Mouse (Mus musculus): ENCODE measurements around the gene Aldh3b2. TPM values are rescaled to one million over a fixed set of nuclear protein-coding genes. Genes with fewer than 3 reads are reported as not detected.
A peak's percentile ranks its signal among the peaks of the same experiment; 100 is the strongest.

The Aldh3b2 gene
- polyA plus RNA-seq, 1 experiment, result 1.3 TPM

DNA sequence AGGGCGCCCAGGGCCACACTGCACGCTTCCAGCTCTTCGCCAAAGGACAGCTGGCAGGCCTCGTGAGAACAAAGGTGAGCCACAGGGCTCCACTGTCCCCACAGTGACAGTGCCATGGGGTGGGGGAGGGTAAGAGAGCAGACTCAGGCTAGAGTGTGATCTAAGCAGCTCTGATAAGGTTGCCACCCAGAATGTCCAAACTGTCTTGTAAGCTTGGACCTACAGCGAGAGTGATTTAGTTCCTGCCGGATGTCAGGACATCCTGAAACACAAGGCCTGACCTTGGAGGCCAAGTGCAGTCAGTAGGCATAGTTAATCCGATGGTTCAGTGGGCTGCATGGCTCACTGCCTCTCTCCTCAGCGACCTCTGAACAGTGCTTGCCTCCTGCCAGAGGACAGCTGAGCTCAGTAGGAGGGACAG is 13.1 kb downstream of the Aldh3b2 start:
- Histone ChIP-seq H3K9me3 (replicated peaks; ENCODE audit: control insufficient read depth, insufficient read depth, low read length, poor library complexity, severe bottlenecking) (no peaks in the 10 kb centered on the region), H3K9ac (ENCODE audit: low read depth, poor library complexity, severe bottlenecking) (no peak overlapping the region), H3K27me3 (ENCODE audit: control insufficient read depth, insufficient read depth, low read length, poor library complexity, severe bottlenecking) (no peaks in the 10 kb centered on the region), H3K27ac (ENCODE audit: insufficient read depth, low read length) (no peak overlapping the region), H3K36me3 (ENCODE audit: control insufficient read depth, insufficient read depth, low read length, poor library complexity, severe bottlenecking) (no peaks in the 10 kb centered on the region), H3K4me3 (ENCODE audit: low read depth, low read length) (no peak overlapping the region), H3K4me1 (ENCODE audit: control insufficient read depth, insufficient read depth, low read length) (peaks cover 4% of the 10 kb centered on the region)
- TF ChIP-seq CTCF (IDR thresholded peaks at IDR 0.05; ENCODE audit: low read depth, low read length), result no peak
- TF ChIP-seq EP300 (IDR thresholded peaks at IDR 0.05; ENCODE audit: insufficient read depth, low read depth, low read length), result no peak
- TF ChIP-seq POLR2A (IDR thresholded peaks at IDR 0.05; ENCODE audit: insufficient read depth, low read length), result no peak

DNA sequence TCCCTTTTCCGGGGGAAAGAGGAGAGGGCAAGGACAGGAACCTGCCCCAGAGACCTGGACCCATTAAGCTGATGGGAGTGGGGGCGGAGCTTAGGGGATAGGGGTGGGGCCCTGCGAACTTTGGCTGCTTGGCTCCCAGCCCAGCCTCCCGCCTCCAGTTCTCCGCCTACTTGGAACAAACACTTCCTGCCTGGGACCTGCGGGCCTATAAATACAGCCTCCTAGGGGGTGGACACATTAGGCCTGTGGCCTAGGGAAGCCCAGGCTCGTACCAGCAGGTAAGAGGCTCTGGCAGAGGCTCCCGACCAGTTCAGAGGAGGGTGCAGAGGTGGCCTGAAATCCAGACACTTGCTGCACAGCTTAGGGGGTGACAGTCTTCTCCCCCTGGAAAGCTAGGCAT is 14.2 kb downstream of the Aldh3b2 start, which contains the start of gene Acy3:
Gene Acy3, plus strand, starts transcription at position 237 of the 400 bp plus-strand sequence.
- H3K4me3 ChIP-seq (ENCODE audit: low read depth, low read length), result no peak within 1 kb of the TSS; the same call in 1 of the 2 replicates
- H3K9me3 ChIP-seq (replicated peaks; ENCODE audit: control insufficient read depth, insufficient read depth, low read length, poor library complexity, severe bottlenecking), result no peaks in the 10 kb centered on the region
- H3K27me3 ChIP-seq (ENCODE audit: control insufficient read depth, insufficient read depth, low read length, poor library complexity, severe bottlenecking), result no peaks in the 10 kb centered on the region
- H3K36me3 ChIP-seq (ENCODE audit: control insufficient read depth, insufficient read depth, low read length, poor library complexity, severe bottlenecking), result no peaks in the 10 kb centered on the region
- TF ChIP-seq CTCF (IDR thresholded peaks at IDR 0.05; ENCODE audit: low read depth, low read length) (no peak), POLR2A (IDR thresholded peaks at IDR 0.05; ENCODE audit: insufficient read depth, low read length) (peak; percentile 85)
- no peak within 1 kb of the TSS for H3K27ac ChIP-seq (ENCODE audit: insufficient read depth, low read length)
- H3K4me1 ChIP-seq (ENCODE audit: control insufficient read depth, insufficient read depth, low read length), result peaks cover 4% of the 10 kb centered on the region
- H3K9ac ChIP-seq (ENCODE audit: low read depth, poor library complexity, severe bottlenecking), result no peak within 1 kb of the TSS

DNA sequence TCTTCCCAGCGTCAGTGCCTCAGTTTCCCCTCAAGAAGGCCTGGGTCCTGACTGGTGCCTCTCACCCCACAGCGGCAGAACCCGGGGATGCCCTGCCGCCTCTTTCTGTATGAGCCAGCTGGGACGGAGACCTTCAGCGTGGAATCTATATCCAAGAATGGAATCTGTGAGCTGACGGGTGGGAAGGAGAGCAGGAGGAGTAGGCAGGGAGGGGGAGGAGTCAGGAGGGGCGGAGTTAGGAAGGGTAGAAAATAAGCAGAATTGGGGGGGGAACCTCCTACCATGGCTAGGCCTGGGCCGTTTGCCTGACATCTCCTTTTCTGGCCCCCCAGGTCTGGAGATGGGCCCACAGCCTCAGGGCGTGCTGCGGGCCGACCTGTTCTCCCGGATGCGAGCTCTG is 15.9 kb downstream of the Aldh3b2 start:
- TF ChIP-seq POLR2A (IDR thresholded peaks at IDR 0.05; ENCODE audit: insufficient read depth, low read length) (no peak), CTCF (IDR thresholded peaks at IDR 0.05; ENCODE audit: low read depth, low read length) (no peak), EP300 (IDR thresholded peaks at IDR 0.05; ENCODE audit: insufficient read depth, low read depth, low read length) (no peak)
- no peaks in the 10 kb centered on the region for H3K27me3 ChIP-seq (ENCODE audit: control insufficient read depth, insufficient read depth, low read length, poor library complexity, severe bottlenecking)
- no peak overlapping the region for H3K4me3 ChIP-seq (ENCODE audit: low read depth, low read length)
- peaks cover 4% of the 10 kb centered on the region for H3K4me1 ChIP-seq (ENCODE audit: control insufficient read depth, insufficient read depth, low read length)
- no peak overlapping the region for H3K9ac ChIP-seq (ENCODE audit: low read depth, poor library complexity, severe bottlenecking)
- no peaks in the 10 kb centered on the region for H3K9me3 ChIP-seq (replicated peaks; ENCODE audit: control insufficient read depth, insufficient read depth, low read length, poor library complexity, severe bottlenecking)
- no peaks in the 10 kb centered on the region for H3K36me3 ChIP-seq (ENCODE audit: control insufficient read depth, insufficient read depth, low read length, poor library complexity, severe bottlenecking)
- no peak overlapping the region for H3K27ac ChIP-seq (ENCODE audit: insufficient read depth, low read length)

DNA sequence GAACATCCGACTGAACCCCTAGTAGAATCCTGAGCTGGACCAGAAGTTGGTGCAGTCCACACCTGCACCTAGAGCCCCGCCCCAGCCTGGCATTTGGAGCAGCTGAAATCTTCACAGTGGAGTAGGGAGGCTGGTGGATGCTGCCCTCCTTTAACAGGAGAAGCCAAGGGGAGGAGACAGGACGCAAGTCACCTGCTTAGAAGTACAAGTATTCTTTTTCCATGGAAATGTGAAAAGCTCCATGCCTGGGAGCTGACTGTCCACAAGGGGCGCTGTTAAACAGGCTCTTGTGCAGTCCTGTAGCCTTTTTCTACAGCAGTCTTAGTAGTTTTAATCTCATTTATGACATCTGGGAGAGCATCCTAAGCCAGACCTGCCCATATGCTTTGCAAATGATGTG is 16.6 kb downstream of the Aldh3b2 start:
- Histone ChIP-seq H3K27me3 (ENCODE audit: control insufficient read depth, insufficient read depth, low read length, poor library complexity, severe bottlenecking) (no peaks in the 10 kb centered on the region), H3K9ac (ENCODE audit: low read depth, poor library complexity, severe bottlenecking) (no peak overlapping the region), H3K9me3 (replicated peaks; ENCODE audit: control insufficient read depth, insufficient read depth, low read length, poor library complexity, severe bottlenecking) (no peaks in the 10 kb centered on the region), H3K36me3 (ENCODE audit: control insufficient read depth, insufficient read depth, low read length, poor library complexity, severe bottlenecking) (no peaks in the 10 kb centered on the region), H3K4me1 (ENCODE audit: control insufficient read depth, insufficient read depth, low read length) (peaks cover 3% of the 10 kb centered on the region), H3K27ac (ENCODE audit: insufficient read depth, low read length) (no peak overlapping the region), H3K4me3 (ENCODE audit: low read depth, low read length) (no peak overlapping the region)
- TF ChIP-seq CTCF (IDR thresholded peaks at IDR 0.05; ENCODE audit: low read depth, low read length), result peak; percentile 32
- TF ChIP-seq EP300 (IDR thresholded peaks at IDR 0.05; ENCODE audit: insufficient read depth, low read depth, low read length), result no peak
- TF ChIP-seq POLR2A (IDR thresholded peaks at IDR 0.05; ENCODE audit: insufficient read depth, low read length), result no peak

DNA sequence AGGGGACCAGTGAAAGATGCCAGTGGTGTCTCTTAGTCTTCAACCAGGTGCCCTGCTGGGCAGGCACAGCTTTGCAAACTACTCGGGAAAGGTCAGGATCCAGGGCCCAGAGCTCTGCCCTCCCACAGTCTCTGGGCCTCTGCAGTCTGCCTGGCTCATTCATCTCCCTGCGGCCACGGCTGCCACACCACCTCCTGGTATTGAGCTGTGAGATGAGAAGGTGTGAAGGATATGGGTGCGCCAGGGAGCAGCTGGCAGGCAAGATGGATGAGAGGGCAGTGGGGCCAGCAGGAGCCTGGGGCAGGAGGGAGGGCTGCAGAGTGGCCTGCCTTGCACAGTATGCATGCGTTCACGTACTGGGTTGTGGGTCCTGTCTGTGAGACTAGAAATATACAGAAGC is 18.7 kb downstream of the Aldh3b2 start:
- TF ChIP-seq EP300 (IDR thresholded peaks at IDR 0.05; ENCODE audit: insufficient read depth, low read depth, low read length), result no peak
- no peak for TF ChIP-seq POLR2A (IDR thresholded peaks at IDR 0.05; ENCODE audit: insufficient read depth, low read length)
- no peak for TF ChIP-seq CTCF (IDR thresholded peaks at IDR 0.05; ENCODE audit: low read depth, low read length)
- no peaks in the 10 kb centered on the region for H3K36me3 ChIP-seq (ENCODE audit: control insufficient read depth, insufficient read depth, low read length, poor library complexity, severe bottlenecking)
- no peak overlapping the region for H3K27ac ChIP-seq (ENCODE audit: insufficient read depth, low read length)
- peaks cover 2% of the 10 kb centered on the region for H3K4me1 ChIP-seq (ENCODE audit: control insufficient read depth, insufficient read depth, low read length)
- no peaks in the 10 kb centered on the region for H3K27me3 ChIP-seq (ENCODE audit: control insufficient read depth, insufficient read depth, low read length, poor library complexity, severe bottlenecking)
- no peak overlapping the region for H3K4me3 ChIP-seq (ENCODE audit: low read depth, low read length)
- H3K9me3 ChIP-seq (replicated peaks; ENCODE audit: control insufficient read depth, insufficient read depth, low read length, poor library complexity, severe bottlenecking), result no peaks in the 10 kb centered on the region
- no peak overlapping the region for H3K9ac ChIP-seq (ENCODE audit: low read depth, poor library complexity, severe bottlenecking)

DNA sequence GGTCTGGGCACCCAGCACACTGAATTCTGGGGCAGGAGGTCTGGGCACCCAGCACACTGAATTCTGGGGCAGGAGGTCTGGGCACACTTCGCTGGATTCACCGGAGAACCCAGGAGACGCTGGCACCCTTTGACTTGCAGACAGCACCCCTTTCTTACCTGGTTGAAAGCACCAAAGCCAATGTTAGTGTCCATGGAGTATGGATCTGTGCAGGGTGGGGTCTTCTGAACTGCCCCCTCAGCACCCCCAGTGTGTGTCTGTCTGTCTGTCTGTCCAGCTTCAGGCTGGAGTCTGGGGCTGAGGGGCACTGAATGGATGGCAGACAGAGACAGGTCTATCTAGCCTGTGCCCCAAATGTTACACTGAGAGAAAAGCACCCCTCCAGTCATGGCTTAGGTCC is 19.4 kb downstream of the Aldh3b2 start:
- H3K27ac ChIP-seq (ENCODE audit: insufficient read depth, low read length), result no peak overlapping the region
- no peaks in the 10 kb centered on the region for H3K36me3 ChIP-seq (ENCODE audit: control insufficient read depth, insufficient read depth, low read length, poor library complexity, severe bottlenecking)
- H3K9ac ChIP-seq (ENCODE audit: low read depth, poor library complexity, severe bottlenecking), result no peak overlapping the region
- no peaks in the 10 kb centered on the region for H3K27me3 ChIP-seq (ENCODE audit: control insufficient read depth, insufficient read depth, low read length, poor library complexity, severe bottlenecking)
- H3K9me3 ChIP-seq (replicated peaks; ENCODE audit: control insufficient read depth, insufficient read depth, low read length, poor library complexity, severe bottlenecking), result no peaks in the 10 kb centered on the region
- H3K4me1 ChIP-seq (ENCODE audit: control insufficient read depth, insufficient read depth, low read length), result no peaks in the 10 kb centered on the region
- TF ChIP-seq EP300 (IDR thresholded peaks at IDR 0.05; ENCODE audit: insufficient read depth, low read depth, low read length) (no peak), CTCF (IDR thresholded peaks at IDR 0.05; ENCODE audit: low read depth, low read length) (no peak), POLR2A (IDR thresholded peaks at IDR 0.05; ENCODE audit: insufficient read depth, low read length) (no peak)
- H3K4me3 ChIP-seq (ENCODE audit: low read depth, low read length), result no peak overlapping the region
